ENCODE assay signal across 14 mouse cellular contexts in genomic region chr8:90892579-90892919, GRCm38 (mm10).
DNase-seq lines count a peak whose midpoint lies in the region; ATAC-seq lines count a peak whose summit lies in the region.
"Had no signal": no experiment of that assay in that cellular context is flagged by ENCODE, and none has a peak within 500 bp of the region (broad histone marks: within the 10 kb centered on the region; RNA-seq: fewer than 3 reads in every experiment).

No protein-coding gene starts in this region.

- no peak for DNase-seq in embryonic facial prominence, embryonic 14.5 days (ENCODE audit: low spot score)
- DNase-seq in embryonic facial prominence, embryonic 10.5 days (ENCODE audit: low spot score), result no peak
- peak; percentile 20 for DNase-seq in right cerebral cortex, adult 18-20 months
- DNase-seq in right cerebral cortex, postnatal 4 days, result no peak
- DNase-seq in liver, embryonic 13.5 days, result no peak
- DNase-seq in embryo, embryonic 10.5 days (ENCODE audit: low spot score), result no peak
- no peak for DNase-seq in thymus, adult 18-20 months
- DNase-seq: cerebellum, postnatal 14 days; gastrocnemius, postnatal 14 days; right cerebral cortex, postnatal 25 days; thymus, postnatal 25 days had no signal

- H3K4me1 ChIP-seq in embryonic facial prominence, embryonic 14.5 days (ENCODE audit: control insufficient read depth, insufficient read depth, low read length), result peaks cover 10% of the 10 kb centered on the region; the same call in 1 of the 2 replicates
- peaks cover 20% of the 10 kb centered on the region for H3K4me1 ChIP-seq in embryonic facial prominence, embryonic 10.5 days
- 0 out of 2 replicates have a peak, but pooled peaks cover 8% of the 10 kb centered on the region for H3K4me1 ChIP-seq in liver, embryonic 13.5 days (replicated peaks)

- no peak overlapping the region for H3K27ac ChIP-seq in embryonic facial prominence, embryonic 14.5 days (replicated peaks; ENCODE audit: low read depth, low read length)
- no peak overlapping the region for H3K27ac ChIP-seq in embryonic facial prominence, embryonic 10.5 days (replicated peaks)
- no peak overlapping the region for H3K27ac ChIP-seq in liver, embryonic 13.5 days
- H3K27ac ChIP-seq: midbrain, embryonic 10.5 days; neural tube, embryonic 12.5 days had no signal

- H3K9ac ChIP-seq in embryonic facial prominence, embryonic 14.5 days (ENCODE audit: low read depth, low read length), result no peak overlapping the region
- no peak overlapping the region for H3K9ac ChIP-seq in liver, embryonic 13.5 days
- H3K9ac ChIP-seq: neural tube, embryonic 12.5 days had no signal

- ATAC-seq in embryonic facial prominence, embryonic 14.5 days (ENCODE audit: low read depth), result 0 out of 2 replicates have a peak, but pooled peaks have one; percentile 30
- peak; percentile 75 for ATAC-seq in liver, embryonic 13.5 days (ENCODE audit: low read depth)
- no peak for ATAC-seq in erythroblast, adult 5-6 weeks (replicated peaks; ENCODE audit: low FRiP score, poor library complexity, severe bottlenecking)

- no peaks in the 10 kb centered on the region for H3K27me3 ChIP-seq in embryonic facial prominence, embryonic 14.5 days (replicated peaks; ENCODE audit: control insufficient read depth, insufficient read depth, low read length)
- no peaks in the 10 kb centered on the region for H3K27me3 ChIP-seq in embryonic facial prominence, embryonic 10.5 days (replicated peaks; ENCODE audit: low read depth, poor library complexity, severe bottlenecking)
- H3K27me3 ChIP-seq in liver, embryonic 13.5 days, result no peaks in the 10 kb centered on the region
- H3K27me3 ChIP-seq: neural tube, embryonic 12.5 days had no signal

- H3K9me3 ChIP-seq in embryonic facial prominence, embryonic 14.5 days (ENCODE audit: control insufficient read depth, low read length), result no peaks in the 10 kb centered on the region
- H3K9me3 ChIP-seq in embryonic facial prominence, embryonic 10.5 days, result no peaks in the 10 kb centered on the region
- H3K9me3 ChIP-seq in liver, embryonic 13.5 days (replicated peaks), result no peaks in the 10 kb centered on the region
- H3K9me3 ChIP-seq: midbrain, embryonic 10.5 days; neural tube, embryonic 12.5 days had no signal

- 84% methylated on average over 5 of the region's 5 CpGs for WGBS in embryonic facial prominence, embryonic 14.5 days
- 93% methylated on average over 5 of the region's 5 CpGs for WGBS in embryonic facial prominence, embryonic 10.5 days
- 56% methylated on average over 5 of the region's 5 CpGs for WGBS in liver, embryonic 13.5 days (ENCODE audit: insufficient replicate concordance)

- H3K4me2 ChIP-seq in embryonic facial prominence, embryonic 14.5 days (ENCODE audit: low read depth, low read length), result no peak overlapping the region
- no peak overlapping the region for H3K4me2 ChIP-seq in liver, embryonic 13.5 days
- H3K4me2 ChIP-seq: neural tube, embryonic 12.5 days had no signal

- no peak overlapping the region for H3K4me3 ChIP-seq in embryonic facial prominence, embryonic 14.5 days (ENCODE audit: low read depth, low read length)
- H3K4me3 ChIP-seq in embryonic facial prominence, embryonic 10.5 days, result no peak overlapping the region
- H3K4me3 ChIP-seq in liver, embryonic 13.5 days (replicated peaks), result no peak overlapping the region
- H3K4me3 ChIP-seq: midbrain, embryonic 10.5 days; neural tube, embryonic 12.5 days had no signal

- peaks cover 9% of the 10 kb centered on the region; the same call in 1 of the 2 replicates for H3K36me3 ChIP-seq in embryonic facial prominence, embryonic 14.5 days (ENCODE audit: control insufficient read depth, insufficient read depth, low read length)
- no peaks in the 10 kb centered on the region for H3K36me3 ChIP-seq in embryonic facial prominence, embryonic 10.5 days (replicated peaks)
- no peaks in the 10 kb centered on the region for H3K36me3 ChIP-seq in liver, embryonic 13.5 days
